In genomic region chr17:28321700-28322099, GRCm38 (mm10) we compare ENCODE assay signal across 32 mouse cellular contexts. TPM values are rescaled to one million over a fixed set of nuclear protein-coding genes. Genes with fewer than 3 reads are reported as not detected.
"Had no signal": no experiment of that assay in that cellular context is flagged by ENCODE, and none has a peak within 500 bp of the region (broad histone marks: within the 10 kb centered on the region; RNA-seq: fewer than 3 reads in every experiment).

No protein-coding gene starts in this region.

- ATAC-seq: hindbrain, postnatal 0 days; intestine, embryonic 16.5 days had no signal

- H3K27ac ChIP-seq: heart, embryonic 13.5 days; heart, embryonic 15.5 days; hindbrain, embryonic 13.5 days; hindbrain, embryonic 15.5 days; hindbrain, postnatal 0 days; kidney, embryonic 15.5 days; kidney, postnatal 0 days; limb, embryonic 13.5 days; limb, embryonic 15.5 days; liver, embryonic 13.5 days; liver, embryonic 15.5 days had no signal

- H3K4me2 ChIP-seq: heart, embryonic 11.5 days; heart, embryonic 13.5 days; heart, embryonic 15.5 days; hindbrain, embryonic 13.5 days; hindbrain, embryonic 15.5 days; kidney, embryonic 15.5 days; limb, embryonic 13.5 days; limb, embryonic 15.5 days; liver, embryonic 13.5 days; liver, embryonic 15.5 days had no signal

- H3K9ac ChIP-seq: heart, embryonic 13.5 days; heart, embryonic 15.5 days; hindbrain, embryonic 13.5 days; hindbrain, embryonic 15.5 days; kidney, embryonic 15.5 days; limb, embryonic 13.5 days; limb, embryonic 15.5 days; liver, embryonic 13.5 days; liver, embryonic 15.5 days had no signal

- H3K4me1 ChIP-seq: heart, embryonic 13.5 days; heart, embryonic 15.5 days; hindbrain, embryonic 13.5 days; hindbrain, embryonic 15.5 days; kidney, embryonic 15.5 days; limb, embryonic 13.5 days; limb, embryonic 15.5 days had no signal

- DNase-seq: gastrocnemius, postnatal 14 days; gastrocnemius, postnatal 36 days; heart, adult 18-20 months; heart, postnatal 14 days; heart, postnatal 36 days; kidney, adult 11 months; kidney, adult 2 months; kidney, adult 9 months; kidney, postnatal 14 days; kidney, postnatal 36 days; layer of hippocampus, postnatal 36 days; left cerebral cortex, postnatal 4 days; liver, embryonic 13.5 days had no signal

- H3K9me3 ChIP-seq: heart, embryonic 13.5 days; heart, embryonic 15.5 days; hindbrain, embryonic 13.5 days; hindbrain, embryonic 15.5 days; kidney, embryonic 15.5 days; limb, embryonic 15.5 days; liver, embryonic 15.5 days had no signal

- H3K27me3 ChIP-seq: heart, embryonic 13.5 days; heart, embryonic 15.5 days; hindbrain, embryonic 13.5 days; hindbrain, embryonic 15.5 days; kidney, embryonic 15.5 days; limb, embryonic 13.5 days; limb, embryonic 15.5 days; liver, embryonic 13.5 days; liver, embryonic 15.5 days had no signal

- H3K4me3 ChIP-seq: heart, embryonic 13.5 days; heart, embryonic 15.5 days; hindbrain, embryonic 13.5 days; hindbrain, embryonic 15.5 days; kidney, embryonic 15.5 days; limb, embryonic 13.5 days; limb, embryonic 15.5 days; liver, embryonic 13.5 days; liver, embryonic 15.5 days had no signal

RNA-seq across cellular contexts. Expression of gene Tulp1, which starts 43.3 kb away (rescaled TPM):
- total RNA-seq: gastrocnemius, adult 18-20 months; gastrocnemius, adult 8-10 months; gastrocnemius, postnatal 14 days; gastrocnemius, postnatal 36 days; heart, adult 18-20 months; heart, postnatal 36 days; hindbrain, postnatal 0 days; layer of hippocampus, adult 18-20 months; layer of hippocampus, postnatal 36 days; left cerebral cortex, adult 18-20 months; left cerebral cortex, postnatal 10 days; left cerebral cortex, postnatal 25 days; liver, adult 2 months had no signal
- polyA plus RNA-seq: liver, adult 2 months had no signal
